Mouse (Mus musculus): ENCODE results near the gene Gm5737. TPM values are rescaled to one million over a fixed set of nuclear protein-coding genes. Genes with fewer than 3 reads are reported as not detected.

Gm5737 gene
- not detected in 4 replicates for total RNA-seq (2023)

DNA sequence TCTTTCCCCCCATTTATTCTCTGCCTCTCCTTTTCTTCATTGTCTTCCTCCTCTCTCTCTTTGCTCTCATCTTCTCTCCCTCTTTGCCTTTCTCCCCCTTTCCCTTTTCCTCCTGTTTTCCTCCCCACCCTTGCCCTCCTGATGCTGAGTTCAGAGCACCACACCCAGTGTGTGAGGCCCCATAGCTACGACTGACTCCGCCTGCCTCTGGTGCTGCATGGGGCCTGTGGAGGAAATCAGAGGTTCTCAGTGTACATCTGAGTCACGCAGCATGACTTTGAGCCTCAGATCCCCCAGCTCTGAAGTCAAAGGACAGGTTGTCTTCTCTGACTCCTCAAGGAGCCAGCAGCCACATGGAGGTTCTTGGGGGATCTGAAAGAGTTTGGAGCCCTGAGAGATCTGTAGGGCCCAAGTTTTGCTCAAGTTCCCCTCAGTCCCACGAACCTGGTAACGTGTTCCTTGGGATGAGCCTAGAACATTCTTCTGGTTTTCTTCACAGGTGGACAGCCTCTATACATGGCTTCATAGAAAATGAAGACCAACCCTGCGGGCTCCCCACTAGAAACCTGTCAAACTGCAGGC, at the start of gene Gm5737:
Gene Gm5737 (plus strand): TSS at position 532 of the 582 bp plus-strand sequence.

DNA sequence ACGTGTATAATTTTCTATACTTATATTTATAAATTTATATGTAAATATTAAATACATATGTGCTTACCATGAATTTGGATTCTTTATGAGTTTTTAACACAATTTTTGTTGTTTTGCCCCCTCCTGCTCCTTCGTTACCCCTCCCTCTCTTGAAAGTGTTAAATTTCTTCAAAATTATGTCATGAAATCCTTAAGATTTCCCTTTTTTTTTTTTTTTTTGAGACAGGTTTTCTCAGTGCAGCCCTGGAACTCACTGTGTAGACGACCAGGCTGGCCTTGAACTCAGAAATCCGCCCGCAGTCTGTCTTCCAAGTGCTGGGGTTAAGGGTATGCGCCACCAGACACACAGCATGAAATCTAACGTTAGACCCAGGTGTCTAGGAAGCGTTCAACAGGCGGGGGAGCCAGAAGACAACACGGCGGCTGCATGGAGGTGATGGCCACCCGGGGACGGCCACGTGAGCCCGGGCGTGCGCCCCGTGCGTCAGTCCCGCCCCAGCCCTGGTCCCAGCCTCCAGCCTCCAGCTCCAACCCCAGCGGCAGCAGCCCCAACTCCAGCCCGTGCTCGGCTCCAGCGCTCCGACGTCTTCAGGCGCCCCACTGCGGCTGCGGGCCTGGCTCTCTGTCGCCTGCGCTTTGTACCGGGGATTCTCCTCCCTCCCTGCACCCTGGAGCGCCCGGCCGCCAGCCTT, 30.3 kb downstream of the Gm5737 start, which contains the start of gene Eef2k:
Gene Eef2k (plus strand): TSS at position 487 of the 692 bp plus-strand sequence.

Other genes with a start within 250 kb of the Gm5737 start
- 75.6 to 88.4 TPM (median 78.4 TPM) in 4 replicates for gene Uqcrc2, start 177.2 kb upstream of the Gm5737 start, total RNA-seq (2023)
- gene Pdzd9, start 142.0 kb upstream of the Gm5737 start, total RNA-seq (2023) = not detected in 4 replicates
- gene Mosmo, start 134.7 kb upstream of the Gm5737 start, total RNA-seq (2023) = 12.1 to 18.7 TPM (median 15.5 TPM) in 4 replicates
- not detected in 4 replicates for gene Vwa3a, start 73.0 kb upstream of the Gm5737 start, total RNA-seq (2023)
- gene Eef2k, start 30.5 kb downstream of the Gm5737 start, total RNA-seq (2023) = 26.5 to 37.5 TPM (median 31.7 TPM) in 4 replicates
- gene Polr3e, start 105.4 kb downstream of the Gm5737 start, total RNA-seq (2023) = 29.8 to 38.1 TPM (median 31.0 TPM) in 4 replicates
- 3.1 to 5.8 TPM (median 3.8 TPM) in 4 replicates for gene Cdr2, start 169.9 kb downstream of the Gm5737 start, total RNA-seq (2023)
- gene Mfsd13b, start 170.1 kb downstream of the Gm5737 start, total RNA-seq (2023) = not detected in 4 replicates
- gene Mettl9, start 222.1 kb downstream of the Gm5737 start, total RNA-seq (2023) = 13.1 to 24.1 TPM (median 18.7 TPM) in 4 replicates

All from B cell, adult 62 days (primary cell).